Mouse (Mus musculus) kidney, embryonic 14.5 days (tissue): ENCODE measurements around the gene Olfr643. TPM values are rescaled to one million over a fixed set of nuclear protein-coding genes. Genes with fewer than 3 reads are reported as not detected.
"Not testable (repeated sequence)": the region's sequence is repeated elsewhere in the genome, so short reads cannot be mapped to it uniquely, and the experiment has no call there.

Source experiments
- ATAC-seq: fragments of 200-750 bp; cut with Nextera tagmentation; 2 replicates; pipeline ENCODE4 v1.8.0; 2017; ENCODE audit warnings: moderate number of reproducible peaks, mild to moderate bottlenecking, moderate TSS enrichment, moderate library complexity; ENCODE audit not compliant: low FRiP score, low TSS enrichment
- H3K27ac ChIP-seq: fragments of 300-500 bp; sonication (generic); 2 replicates; pipeline ENCODE4 v1.5.1; 2014; ENCODE audit warnings: low read depth, mild to moderate bottlenecking, low read length, moderate library complexity, mixed read lengths
- H3K27me3 ChIP-seq: fragments of 300-500 bp; sonication (generic); 2 replicates; pipeline ENCODE4 v1.6.1; 2014; ENCODE audit warnings: mild to moderate bottlenecking, low read length; ENCODE audit not compliant: control insufficient read depth, insufficient read depth
- H3K36me3 ChIP-seq: fragments of 300-500 bp; sonication (generic); 2 replicates; pipeline ENCODE4 v1.6.1; 2014; ENCODE audit warnings: low read length, mixed read lengths; ENCODE audit not compliant: control insufficient read depth, insufficient read depth
- H3K4me1 ChIP-seq: fragments of 300-500 bp; sonication (generic); 2 replicates; pipeline ENCODE4 v1.6.1; 2014; ENCODE audit warnings: low read length, mixed read lengths; ENCODE audit not compliant: control insufficient read depth, insufficient read depth
- H3K4me2 ChIP-seq: fragments of 300-500 bp; sonication (generic); replicated peaks from 2 replicates; pipeline ENCODE4 v1.6.1; 2014; ENCODE audit warnings: low read depth, mild to moderate bottlenecking, low read length
- H3K4me3 ChIP-seq: fragments of 300-500 bp; sonication (generic); 2 replicates; pipeline ENCODE4 v1.5.1; 2014; ENCODE audit warnings: mild to moderate bottlenecking, low read length
- H3K9ac ChIP-seq: fragments of 300-500 bp; sonication (generic); 2 replicates; pipeline ENCODE4 v1.6.1; 2014; ENCODE audit warnings: low read depth, mild to moderate bottlenecking, low read length, moderate library complexity
- H3K9me3 ChIP-seq: fragments of 300-500 bp; sonication (generic); 2 replicates; pipeline ENCODE4 v1.6.1; 2016; ENCODE audit warnings: low read length; ENCODE audit not compliant: control insufficient read depth
- WGBS: fragments of 180-500 bp; shearing (Covaris S2); extraction: QIAGEN DNeasy Blood & Tissue Kit; methylation state at CpG from one replicate; pipeline ENCODE4 v1.1.7; 2014; 5-methylcytosine and 5-hydroxymethylcytosine counted together
- polyA plus RNA-seq: library from polyadenylated mRNA; unstranded; fragments of >200 nt; fragmentation: Nextera tagmentation; extraction: Ambion mirVana; gene quantifications from 2 replicates; pipeline ENCODE4 v1.2.1, GENCODE M21; 2014

Gene Olfr643
- polyA plus RNA-seq, 1 experiment from 2014 or later: not detected

DNA sequence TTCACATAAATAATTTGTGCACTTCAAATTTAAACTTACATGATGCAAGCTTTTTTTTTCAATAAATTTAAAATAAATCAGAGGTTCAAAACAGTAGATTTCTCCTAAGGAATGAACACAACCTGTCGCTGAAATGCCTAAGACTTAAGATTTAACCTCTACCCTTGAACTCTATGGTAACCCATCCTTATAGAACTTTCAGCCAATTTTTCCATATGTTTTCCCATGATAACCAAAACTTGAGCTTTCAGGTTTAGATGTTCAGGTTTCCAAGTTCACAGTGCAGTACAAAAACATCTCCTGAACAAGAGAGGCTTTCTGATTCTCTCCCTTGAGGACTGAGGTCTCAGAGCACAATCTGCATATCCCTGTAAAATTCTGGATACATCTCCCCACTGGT is 166.4 kb downstream of the Olfr643 start, which contains the start of gene Olfr635:
Gene Olfr635 (plus strand): TSS at position 301 of the 400 bp plus-strand sequence.
- no peaks in the 10 kb centered on the region for H3K27me3 ChIP-seq
- H3K36me3 ChIP-seq: no peaks in the 10 kb centered on the region
- no peaks in the 10 kb centered on the region for H3K4me1 ChIP-seq
- H3K9me3 ChIP-seq: no peaks in the 10 kb centered on the region
- 73% methylated on average over 1 of the region's 1 CpGs for WGBS
- no peak within 1 kb of the TSS for H3K4me3 ChIP-seq
- no peak within 1 kb of the TSS for H3K9ac ChIP-seq
- ATAC-seq: no peak
- no peak within 1 kb of the TSS for H3K27ac ChIP-seq
- no peak within 1 kb of the TSS for H3K4me2 ChIP-seq

DNA sequence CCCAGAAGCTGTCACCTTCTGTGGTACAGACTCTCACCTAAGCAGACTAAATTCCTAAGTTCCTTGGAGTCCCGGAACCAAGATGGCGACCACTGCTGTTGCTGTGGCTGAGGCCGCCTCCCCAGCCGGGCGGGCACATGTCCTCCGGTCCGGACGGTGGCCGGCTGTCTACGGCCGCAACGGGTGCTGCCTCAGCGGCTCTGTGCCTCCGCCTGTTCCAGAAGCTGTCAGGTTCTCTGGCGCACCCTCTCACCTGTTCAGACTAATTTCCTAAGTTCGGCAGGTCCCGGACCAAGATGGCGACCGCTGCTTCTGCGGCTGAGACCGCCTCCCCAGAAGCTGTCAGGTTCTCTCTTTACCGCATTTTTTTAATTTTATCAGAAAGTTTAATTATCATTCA is 170.3 kb downstream of the Olfr643 start:
- not testable (repeated sequence) for H3K36me3 ChIP-seq, H3K4me2 ChIP-seq, H3K27me3 ChIP-seq, H3K4me3 ChIP-seq, H3K27ac ChIP-seq, H3K4me1 ChIP-seq, H3K9me3 ChIP-seq, ATAC-seq, H3K9ac ChIP-seq
- 94% methylated on average over 22 of the region's 22 CpGs for WGBS

Other genes starting within 250 kb of the Olfr643 start
- not detected in 2 replicates for gene Olfr64, start 242.9 kb downstream of the Olfr643 start, polyA plus RNA-seq
- gene Olfr65, start 233.9 kb downstream of the Olfr643 start, polyA plus RNA-seq: not detected in 2 replicates
- not detected in 2 replicates for gene Olfr631, start 208.6 kb downstream of the Olfr643 start, polyA plus RNA-seq
- not detected in 2 replicates for gene Olfr632, start 203.1 kb downstream of the Olfr643 start, polyA plus RNA-seq
- not detected in 2 replicates for gene Olfr633, start 193.0 kb downstream of the Olfr643 start, polyA plus RNA-seq
- 0.03 TPM in 1 of 2 replicates, not detected in the other for gene Olfr635, start 166.3 kb downstream of the Olfr643 start, polyA plus RNA-seq
- gene Olfr638, start 138.7 kb downstream of the Olfr643 start, polyA plus RNA-seq: not detected in 2 replicates
- gene Olfr639, start 120.1 kb downstream of the Olfr643 start, polyA plus RNA-seq: 0.03 TPM in 1 of 2 replicates, not detected in the other
- not detected in 2 replicates for gene Olfr640, start 111.8 kb downstream of the Olfr643 start, polyA plus RNA-seq
- not detected in 2 replicates for gene Olfr641, start 102.0 kb downstream of the Olfr643 start, polyA plus RNA-seq
- gene Olfr642, start 84.7 kb downstream of the Olfr643 start, polyA plus RNA-seq: not detected in 2 replicates
- gene 4930516K23Rik, start 76.0 kb downstream of the Olfr643 start, polyA plus RNA-seq: not detected in 2 replicates
- not detected in 2 replicates for gene Olfr644, start 65.5 kb downstream of the Olfr643 start, polyA plus RNA-seq
- gene Olfr645, start 51.9 kb downstream of the Olfr643 start, polyA plus RNA-seq: not detected in 2 replicates
- gene Olfr646, start 32.5 kb downstream of the Olfr643 start, polyA plus RNA-seq: not detected in 2 replicates
- not detected in 2 replicates for gene Ubqln5, start 7.6 kb downstream of the Olfr643 start, polyA plus RNA-seq
- gene Ubqln3, start 5.9 kb upstream of the Olfr643 start, polyA plus RNA-seq: not detected in 2 replicates
- gene Ubqlnl, start 13.2 kb upstream of the Olfr643 start, polyA plus RNA-seq: not detected in 2 replicates
- gene Olfm5, start 27.4 kb upstream of the Olfr643 start, polyA plus RNA-seq: not detected in 2 replicates
- gene Olfr648, start 46.0 kb upstream of the Olfr643 start, polyA plus RNA-seq: 0.12 and 0.14 TPM in 2 replicates
- gene Olfr649, start 58.6 kb upstream of the Olfr643 start, polyA plus RNA-seq: not detected in 2 replicates
- gene Trim6, start 81.4 kb upstream of the Olfr643 start, polyA plus RNA-seq: 1.3 and 2.5 TPM in 2 replicates
- 1.4 and 1.5 TPM in 2 replicates for gene Trim34a, start 107.1 kb upstream of the Olfr643 start, polyA plus RNA-seq
- 0.20 and 0.30 TPM in 2 replicates for gene Trim5, start 150.7 kb upstream of the Olfr643 start, polyA plus RNA-seq
- gene Trim12a, start 178.1 kb upstream of the Olfr643 start, polyA plus RNA-seq: 4.5 and 6.3 TPM in 2 replicates
- gene Trim34b, start 192.1 kb upstream of the Olfr643 start, polyA plus RNA-seq: 0.40 and 0.50 TPM in 2 replicates
- 2.0 and 2.8 TPM in 2 replicates for gene Trim12c, start 216.0 kb upstream of the Olfr643 start, polyA plus RNA-seq
- gene Trim30b, start 232.5 kb upstream of the Olfr643 start, polyA plus RNA-seq: not detected in 2 replicates